Mouse (Mus musculus): ENCODE results near the gene Tuba3a.

The Tuba3a gene

GRCm38 (mm10) chr6:125285890-125286289 lies at the start of gene Tuba3a:
Tuba3a (minus strand) TSS chr6:125286042.
- no peak for DNase-seq (ENCODE audit: low spot score in 2 of 2)

GRCm38 (mm10) chr6:125334356-125334755 lies 48.5 kb upstream of the Tuba3a start:
- no peak for DNase-seq (ENCODE audit: low spot score in 2 of 2)

GRCm38 (mm10) chr6:125333112-125333899 lies 47.5 kb upstream of the Tuba3a start:
- DNase-seq (ENCODE audit: low spot score in 2 of 2), result no peak

DNA sequence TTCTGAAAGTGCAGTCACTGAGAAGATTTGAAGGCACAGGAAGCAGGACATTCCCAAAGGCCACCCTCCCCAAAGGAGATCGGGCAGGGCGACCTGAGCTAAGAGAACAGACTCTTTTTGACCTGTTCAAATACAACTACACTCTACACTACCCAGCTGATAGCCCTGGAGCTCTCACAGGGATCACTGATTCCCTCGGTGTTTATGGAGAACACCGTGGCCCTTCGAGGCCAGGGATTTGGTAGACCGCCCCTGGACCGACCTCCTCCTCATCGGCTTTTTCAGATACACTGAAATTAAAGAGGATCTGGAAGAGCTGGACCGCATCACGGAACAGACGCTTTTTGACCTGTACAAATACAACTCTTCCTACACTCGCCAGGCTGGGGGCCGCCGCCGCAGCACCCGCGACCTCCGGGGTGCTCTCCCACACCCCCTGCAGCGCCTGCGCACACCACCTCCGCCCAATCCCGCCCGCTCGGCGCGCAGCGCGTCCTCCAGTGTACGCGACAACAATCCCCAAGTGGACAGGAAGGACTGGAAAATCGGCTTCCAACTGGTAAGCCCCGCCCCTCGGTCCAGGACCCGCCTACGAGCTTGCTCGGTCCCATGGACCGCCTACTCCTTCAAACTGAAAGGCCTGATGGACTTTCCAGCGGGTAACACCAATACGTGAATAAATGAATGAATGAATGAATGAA lies 44.9 kb upstream of the Tuba3a start:
- peak; percentile 83 to 86 for DNase-seq (ENCODE audit: low spot score in 2 of 2)

DNA sequence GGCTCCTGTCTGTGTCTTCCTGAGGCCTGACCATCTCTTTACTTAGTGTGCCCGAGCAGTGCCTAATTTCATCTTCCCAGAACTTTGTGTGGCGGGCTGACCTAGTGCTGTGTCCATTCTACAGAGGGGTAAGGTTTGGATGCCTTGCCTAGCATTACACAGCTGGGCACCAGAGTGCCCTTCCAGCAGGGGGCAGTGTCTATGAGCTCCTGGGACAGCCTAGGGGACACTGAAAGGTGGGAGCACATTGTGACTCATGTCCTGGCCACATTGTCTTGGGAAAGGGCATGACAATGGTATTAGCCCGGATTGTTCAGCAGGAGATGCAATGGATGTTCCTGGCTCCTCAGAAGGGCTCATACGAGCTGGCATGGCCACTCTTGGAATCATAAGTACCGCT lies 42.4 kb upstream of the Tuba3a start:
- DNase-seq (ENCODE audit: low spot score in 2 of 2), result no peak

GRCm38 (mm10) chr6:125325337-125325736 lies 39.5 kb upstream of the Tuba3a start:
- no peak for DNase-seq (ENCODE audit: low spot score in 2 of 2)

GRCm38 (mm10) chr6:125323547-125323946 lies 37.7 kb upstream of the Tuba3a start:
- DNase-seq (ENCODE audit: low spot score in 2 of 2), result no peak

DNA sequence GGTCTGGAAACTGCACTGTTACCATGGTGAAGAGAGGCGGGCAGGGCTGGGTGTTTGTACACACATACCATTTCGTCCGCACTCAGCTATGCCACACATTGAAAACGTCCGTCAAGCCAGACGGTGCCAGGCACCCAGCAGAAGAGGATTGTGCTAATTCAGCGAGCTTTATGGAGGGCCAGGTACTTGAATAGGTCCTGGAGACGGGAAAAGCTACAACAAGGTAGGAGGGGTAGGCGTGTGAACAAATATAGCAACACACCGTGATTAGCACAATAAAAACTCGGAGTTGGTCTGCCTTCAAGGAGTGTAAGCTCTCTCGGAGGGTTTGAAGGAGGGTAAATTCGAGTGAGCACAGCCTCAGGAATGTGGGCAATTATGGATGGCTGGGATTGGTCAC lies 37.0 kb upstream of the Tuba3a start:
- peak; percentile 49 to 65 for DNase-seq (ENCODE audit: low spot score in 2 of 2)

- DNase-seq (ENCODE audit: low spot score in 2 of 2), result no peak
These were observed 35.4 kb upstream of the Tuba3a start for GRCm38 (mm10) chr6:125321114-125321855.

DNA sequence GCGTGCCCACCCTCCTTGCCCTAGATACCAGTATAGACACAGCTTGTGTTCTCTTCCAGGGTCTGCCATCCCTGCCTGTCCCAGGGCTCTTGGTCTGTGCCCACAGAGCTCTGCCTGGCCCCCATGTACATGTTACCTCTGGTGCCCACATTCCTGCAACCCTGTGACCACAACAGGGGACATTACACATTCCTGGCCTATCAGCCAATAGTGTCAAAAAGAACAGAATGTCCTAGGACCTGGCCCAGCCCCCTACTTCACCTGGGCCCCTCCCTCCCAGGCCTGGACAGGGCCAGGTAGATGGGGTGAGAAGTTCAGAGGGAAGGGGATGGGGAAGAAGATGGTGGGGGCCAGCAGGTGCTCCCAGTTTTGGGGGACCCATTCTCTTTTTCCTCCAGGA lies 34.5 kb upstream of the Tuba3a start, which contains the start of gene Scnn1a:
Scnn1a (plus strand) TSS at position 337 of the 400 bp plus-strand sequence.
- DNase-seq (ENCODE audit: low spot score in 2 of 2), result no peak

DNA sequence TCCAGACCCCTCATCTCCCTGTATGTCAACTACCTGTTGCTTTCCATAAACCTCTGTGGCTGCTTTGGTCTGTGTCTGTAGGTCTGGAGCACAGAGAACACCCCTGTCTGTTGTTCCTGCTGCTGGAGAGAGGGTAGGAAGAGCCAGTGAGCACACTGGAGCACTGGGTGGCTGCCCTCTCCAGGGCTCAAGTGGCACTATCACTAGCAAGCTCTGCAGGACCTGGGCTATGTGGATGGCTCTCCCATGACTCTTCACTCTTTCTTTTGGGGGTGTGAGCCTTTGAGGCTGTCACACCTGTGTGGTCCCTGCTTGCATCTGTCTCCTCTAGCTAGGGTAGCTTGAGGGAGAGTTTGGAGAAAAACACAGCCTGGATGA lies 34.1 kb upstream of the Tuba3a start:
- DNase-seq (ENCODE audit: low spot score in 2 of 2), result no peak

GRCm38 (mm10) chr6:125318981-125319918 lies 33.4 kb upstream of the Tuba3a start:
- DNase-seq (ENCODE audit: low spot score in 2 of 2), result no peak

- DNase-seq (ENCODE audit: low spot score in 2 of 2), result no peak
These were observed 31.2 kb upstream of the Tuba3a start for GRCm38 (mm10) chr6:125317077-125317476.

- DNase-seq (ENCODE audit: low spot score in 2 of 2), result no peak
These were observed 28.9 kb upstream of the Tuba3a start for GRCm38 (mm10) chr6:125314746-125315145.

- no peak for DNase-seq (ENCODE audit: low spot score in 2 of 2)
These were observed 28.4 kb upstream of the Tuba3a start for GRCm38 (mm10) chr6:125314231-125314563.

GRCm38 (mm10) chr6:125313546-125314230 lies 27.8 kb upstream of the Tuba3a start, which contains the start of gene Ltbr:
Ltbr (minus strand) TSS chr6:125313885.
- DNase-seq (ENCODE audit: low spot score in 2 of 2), result peak; percentile 69 to 71

GRCm38 (mm10) chr6:125312581-125313355 lies 26.9 kb upstream of the Tuba3a start:
- DNase-seq (ENCODE audit: low spot score in 2 of 2), result no peak

DNA sequence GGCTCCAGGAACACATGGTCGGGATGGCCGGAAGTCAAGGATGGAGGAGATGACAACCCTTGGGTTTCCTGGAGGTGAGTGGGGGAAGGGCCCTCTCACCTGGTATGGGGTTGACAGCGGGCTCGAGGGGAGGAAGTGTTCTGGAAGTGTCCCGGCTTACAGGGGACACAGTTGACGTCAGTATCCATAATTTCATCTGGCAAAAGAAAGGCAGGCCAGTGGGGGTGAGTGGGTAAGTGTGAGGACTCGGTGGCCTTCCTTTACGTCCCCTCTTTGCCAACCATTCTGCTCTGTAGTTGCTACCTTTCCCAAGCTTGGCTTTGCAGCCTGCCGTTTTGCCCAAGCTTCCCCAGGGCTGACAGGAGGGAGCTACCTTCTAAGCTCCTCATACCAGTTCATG lies 26.3 kb upstream of the Tuba3a start:
- DNase-seq (ENCODE audit: low spot score in 2 of 2), result no peak

GRCm38 (mm10) chr6:125309406-125309805 lies 23.6 kb upstream of the Tuba3a start:
- DNase-seq (ENCODE audit: low spot score in 2 of 2), result no peak

DNA sequence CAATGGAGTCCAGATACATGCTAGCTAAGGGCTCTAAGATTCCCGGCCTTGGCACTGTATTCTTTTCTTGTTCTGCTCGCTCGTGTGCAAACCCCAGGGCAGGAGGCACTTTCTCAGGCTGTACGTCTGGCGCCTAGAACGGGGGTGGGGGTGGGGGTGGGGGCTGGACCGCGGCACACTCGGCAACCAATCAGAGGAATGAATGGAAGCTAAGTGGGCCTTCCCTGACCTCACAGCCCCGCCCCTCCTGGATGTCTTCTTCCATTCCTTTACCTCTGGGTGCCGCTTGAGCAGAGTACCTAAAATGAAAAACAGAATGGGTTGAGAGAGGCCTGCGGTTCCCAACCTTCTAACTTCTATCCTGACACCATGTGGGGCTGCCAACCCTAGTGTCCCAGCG lies 23.1 kb upstream of the Tuba3a start:
- DNase-seq (ENCODE audit: low spot score in 2 of 2), result no peak

Measured in right cerebral cortex, postnatal 10 days (tissue).